Mouse (Mus musculus) activated CD4-positive, CD25-positive, alpha-beta regulatory T cell, adult 4 months (primary cell): ENCODE data around the gene Mrln. TPM values are rescaled to one million over a fixed set of nuclear protein-coding genes. Genes with fewer than 3 reads are reported as not detected.
A peak's percentile ranks its signal among the peaks of the same experiment; 100 is the strongest.

ENCODE experiments used
- ATAC-seq: one replicate; pipeline ENCODE4 v1.8.0; 2017
- polyA plus RNA-seq, 2 experiments: library from polyadenylated mRNA; unstranded; fragments of 100-300 nt; shearing (Covaris generic); gene quantifications; one replicate each; pipeline ENCODE4 v1.2.1; 2017

Mrln gene
- not detected for polyA plus RNA-seq

DNA sequence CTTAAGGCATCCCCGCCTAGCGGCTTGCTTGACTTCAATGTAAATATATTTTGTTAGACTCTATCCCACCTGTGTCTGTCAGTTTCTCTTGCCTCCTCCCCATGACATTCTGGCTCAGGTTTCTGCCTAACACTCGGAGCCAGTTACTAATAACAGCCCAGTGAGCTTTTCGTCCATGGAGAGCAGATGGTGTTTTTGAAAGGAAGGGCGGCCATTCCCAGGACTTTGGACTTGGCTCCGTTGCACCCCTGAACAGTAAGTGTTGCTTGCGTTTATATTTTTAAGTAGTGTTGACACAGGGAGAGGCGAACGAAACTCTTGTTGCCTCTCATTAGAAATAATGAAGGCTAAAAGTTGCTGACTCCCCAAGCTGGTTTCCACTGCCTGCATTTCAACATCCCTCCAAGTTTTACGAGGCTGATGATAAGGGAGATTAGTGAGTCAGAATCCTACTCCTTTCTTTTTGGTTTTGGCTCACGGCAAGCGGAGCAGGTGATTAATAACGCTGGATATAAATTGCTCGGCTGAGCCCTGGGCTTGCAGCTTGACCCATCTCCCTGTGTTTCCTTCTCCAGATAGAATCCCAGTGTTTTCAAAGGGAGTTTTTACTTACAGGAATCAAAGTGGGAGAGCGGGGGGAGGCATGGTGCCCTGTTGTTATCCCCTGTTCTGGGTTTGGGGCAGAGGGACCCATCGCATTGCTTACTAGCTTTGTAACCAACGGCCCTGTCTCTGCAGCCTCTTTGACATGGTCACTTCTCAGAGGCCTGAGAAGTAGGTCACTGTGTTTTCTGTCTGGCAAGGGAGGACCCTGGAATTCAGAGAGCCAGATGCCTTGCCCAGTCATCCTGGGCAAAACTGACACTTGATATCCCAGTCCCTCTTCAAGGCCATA, at the start of gene Mrln:
Gene Mrln (plus strand): TSS at position 160 of the 895 bp plus-strand sequence.
- ATAC-seq = no peak

- ATAC-seq = peak; percentile 65
Measured at GRCm38 (mm10) chr10:70156431-70157165, 47.9 kb upstream of the Mrln start.

DNA sequence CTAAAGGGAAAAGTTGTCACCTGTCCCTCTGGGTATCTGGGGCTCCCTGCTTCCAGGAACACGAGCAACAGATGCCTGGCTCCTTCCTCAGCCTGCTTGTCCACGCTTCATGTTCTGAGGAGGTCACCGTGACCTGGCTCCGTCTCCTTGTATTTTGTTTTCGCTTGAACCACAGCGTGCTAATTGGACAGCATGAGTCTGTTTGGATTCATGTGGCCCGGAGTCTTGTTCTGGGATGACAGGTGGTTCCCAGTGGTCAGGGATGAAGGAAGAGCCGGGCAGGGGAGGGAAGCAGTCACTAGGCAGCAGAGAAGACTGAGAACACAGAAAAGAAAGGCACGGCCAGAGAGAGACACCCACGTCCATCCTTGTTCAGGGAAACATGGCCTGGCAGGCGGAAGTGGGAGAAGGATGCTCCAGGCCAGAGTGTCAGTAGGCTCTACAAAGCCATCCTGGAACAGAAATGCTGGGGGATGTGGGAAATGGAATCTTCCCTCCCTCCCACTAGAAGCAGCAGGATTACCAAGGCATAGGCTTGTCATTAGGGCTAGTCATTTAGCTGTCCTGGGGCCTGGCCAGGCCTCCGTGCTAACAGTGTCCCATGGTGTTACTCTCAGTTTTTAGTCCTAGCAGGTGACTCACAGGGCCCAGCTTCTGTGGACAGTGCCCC, 44.7 kb upstream of the Mrln start:
- no peak for ATAC-seq

DNA sequence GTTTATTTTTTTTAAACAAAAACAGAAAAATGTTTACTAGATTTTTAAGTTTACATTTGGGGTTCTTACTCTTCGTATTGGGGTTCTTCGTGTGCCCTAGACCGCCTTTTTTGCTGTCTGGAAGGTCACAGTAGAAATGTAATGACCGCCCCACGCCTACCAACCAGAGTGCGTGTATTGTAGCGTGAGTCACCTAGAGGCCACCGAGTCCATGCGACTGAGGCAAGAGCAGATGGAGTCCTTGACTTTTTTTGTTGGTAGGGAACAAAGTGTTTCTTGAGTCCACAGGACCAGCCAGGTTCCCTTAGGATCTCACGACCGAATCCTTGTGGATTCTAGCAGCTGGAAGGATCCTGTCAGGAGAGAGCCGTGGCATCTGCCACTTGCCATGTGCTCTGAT, 43.7 kb upstream of the Mrln start:
- ATAC-seq = no peak

DNA sequence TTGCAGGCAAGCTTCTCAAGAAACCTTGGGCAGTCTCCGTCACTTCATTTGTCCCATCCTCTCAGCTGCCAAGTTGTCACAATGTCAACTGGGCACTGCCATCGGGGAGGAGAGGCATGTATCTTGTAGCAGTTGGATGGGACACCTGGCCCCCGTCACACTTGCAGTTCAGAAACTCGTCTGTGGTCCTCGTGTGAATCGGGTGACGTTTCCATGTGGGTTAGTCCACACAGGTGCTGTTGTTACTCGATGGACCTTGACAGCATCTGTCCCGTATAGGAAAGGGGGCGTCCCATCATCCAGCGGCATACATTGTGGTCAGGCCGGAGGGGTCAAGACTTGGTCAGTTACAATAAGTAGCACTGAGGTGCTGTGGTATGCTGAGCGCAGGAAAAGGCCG, 43.0 kb upstream of the Mrln start:
- no peak for ATAC-seq

DNA sequence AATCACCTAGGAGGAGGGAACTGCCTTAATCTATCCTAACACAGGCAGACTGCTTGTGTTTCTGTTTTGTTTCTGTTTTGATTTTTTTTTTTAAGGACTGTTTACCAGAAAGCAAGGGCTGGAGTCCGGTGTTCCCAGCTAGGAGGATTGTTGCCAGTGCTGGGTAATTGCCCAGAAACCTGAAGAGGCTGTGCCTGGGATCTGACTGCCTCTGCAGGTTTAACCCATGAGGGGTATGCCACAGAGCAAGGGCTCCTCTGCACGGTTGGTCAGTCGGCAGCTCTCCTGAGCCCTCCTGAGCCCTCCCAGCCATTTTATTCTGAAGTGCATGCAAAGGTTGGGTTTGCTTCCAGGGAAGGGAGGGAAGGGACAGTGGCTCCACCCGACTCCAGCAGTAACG, 40.8 kb upstream of the Mrln start:
- ATAC-seq = no peak

- ATAC-seq = no peak
Measured at GRCm38 (mm10) chr10:70165877-70166276, 38.6 kb upstream of the Mrln start.

- no peak for ATAC-seq
Measured at GRCm38 (mm10) chr10:70166427-70166826, 38.0 kb upstream of the Mrln start.

DNA sequence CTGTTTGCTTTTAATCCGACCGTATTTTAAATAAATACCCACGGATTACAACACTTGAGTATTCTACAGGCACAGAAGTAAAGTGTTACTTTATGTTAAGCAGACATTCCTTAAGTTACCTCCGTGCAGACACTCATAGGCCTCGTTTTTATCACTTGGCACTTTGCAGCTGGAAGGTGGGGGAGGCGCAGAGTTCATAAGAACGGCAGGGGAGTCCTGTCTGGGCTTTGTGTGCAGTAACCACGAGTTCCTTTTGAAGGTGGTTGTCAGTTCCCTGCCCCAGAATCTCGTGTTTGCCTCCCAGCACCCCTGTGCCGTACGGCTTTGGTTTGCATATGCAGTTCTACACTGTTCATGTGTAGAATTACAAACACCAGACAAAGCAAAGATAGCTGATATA, 36.8 kb upstream of the Mrln start:
- no peak for ATAC-seq

GRCm38 (mm10) chr10:70168396-70168795, 36.1 kb upstream of the Mrln start:
- ATAC-seq = no peak

GRCm38 (mm10) chr10:70169044-70169443, 35.4 kb upstream of the Mrln start:
- ATAC-seq = no peak

DNA sequence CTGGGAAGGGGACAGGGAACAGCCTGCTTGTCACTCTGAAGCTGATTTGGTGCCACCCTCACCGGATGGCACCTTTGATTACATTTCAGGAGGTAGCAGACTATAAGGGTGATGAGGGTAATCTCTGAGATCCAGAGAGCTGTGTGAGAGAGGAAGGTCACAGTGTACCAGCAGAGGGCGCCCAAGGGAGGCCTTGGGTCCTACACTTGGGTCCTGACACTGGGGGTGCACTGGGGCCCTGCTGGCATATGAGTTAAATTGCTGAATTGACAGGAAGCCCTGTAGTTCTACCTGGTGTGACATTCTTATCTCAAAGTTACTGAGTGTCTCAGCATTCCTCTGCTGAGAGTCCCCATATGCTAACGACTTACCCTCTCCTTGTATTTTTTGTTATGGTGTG, 31.1 kb upstream of the Mrln start:
- ATAC-seq = peak; percentile 70

DNA sequence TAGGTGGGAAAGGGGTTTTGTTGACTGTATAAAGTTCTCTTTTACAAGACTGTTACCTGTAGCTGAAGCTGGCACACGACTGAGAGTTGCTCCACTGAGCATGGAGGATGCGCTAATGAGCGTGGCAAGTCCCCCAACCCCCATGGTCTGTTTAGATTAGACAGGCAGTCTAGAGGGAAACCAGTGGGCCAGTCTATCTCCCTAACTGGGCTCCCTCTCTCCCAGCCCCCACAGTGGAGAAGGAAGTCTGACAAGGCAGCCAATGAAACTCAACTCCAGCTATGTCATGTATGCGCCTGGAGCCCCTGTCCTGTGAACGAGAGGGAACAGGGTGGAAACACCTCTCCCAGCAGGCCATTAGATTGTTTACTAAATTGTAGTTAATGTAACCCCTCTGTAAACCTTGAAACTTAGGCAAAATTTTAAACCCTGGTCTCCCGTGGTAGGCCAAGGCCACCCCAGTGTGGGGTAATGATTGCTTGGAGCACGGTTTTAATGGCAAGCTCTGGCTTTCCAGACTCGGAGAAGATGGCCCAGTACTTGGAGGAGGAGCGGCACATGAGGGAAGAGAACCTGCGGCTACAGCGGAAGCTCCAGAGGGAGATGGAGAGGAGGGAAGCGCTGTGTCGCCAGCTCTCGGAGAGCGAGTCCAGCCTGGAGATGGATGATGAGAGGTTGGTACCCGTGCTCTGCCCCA, 29.8 kb upstream of the Mrln start:
- ATAC-seq = no peak

GRCm38 (mm10) chr10:70180727-70181126, 23.7 kb upstream of the Mrln start:
- peak; percentile 89 for ATAC-seq

- peak; percentile 49 for ATAC-seq
Measured at GRCm38 (mm10) chr10:70181279-70181972, 23.0 kb upstream of the Mrln start.

GRCm38 (mm10) chr10:70183210-70184080, 21.0 kb upstream of the Mrln start:
- ATAC-seq = no peak

DNA sequence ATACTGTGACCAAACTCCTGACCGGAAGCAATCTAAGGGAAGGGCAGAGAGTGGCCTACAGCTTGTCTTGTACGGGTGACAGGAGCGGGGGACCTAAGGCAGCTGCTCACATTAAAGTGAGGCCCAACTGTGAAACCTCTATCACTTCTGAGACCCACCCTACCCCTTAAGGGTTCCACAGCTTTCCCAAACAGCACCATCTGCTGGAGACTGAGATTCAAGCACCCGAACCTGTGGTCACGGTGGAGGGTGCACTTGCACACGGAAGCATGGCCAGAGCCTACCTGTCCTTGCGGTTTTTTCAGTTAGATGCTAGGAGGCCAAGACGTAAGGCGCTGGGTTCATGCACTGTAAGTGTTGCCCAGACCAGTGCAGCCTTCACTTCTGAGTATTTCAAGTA, 18.3 kb upstream of the Mrln start:
- ATAC-seq = no peak

- no peak for ATAC-seq
Measured at GRCm38 (mm10) chr10:70186586-70186985, 17.9 kb upstream of the Mrln start.

DNA sequence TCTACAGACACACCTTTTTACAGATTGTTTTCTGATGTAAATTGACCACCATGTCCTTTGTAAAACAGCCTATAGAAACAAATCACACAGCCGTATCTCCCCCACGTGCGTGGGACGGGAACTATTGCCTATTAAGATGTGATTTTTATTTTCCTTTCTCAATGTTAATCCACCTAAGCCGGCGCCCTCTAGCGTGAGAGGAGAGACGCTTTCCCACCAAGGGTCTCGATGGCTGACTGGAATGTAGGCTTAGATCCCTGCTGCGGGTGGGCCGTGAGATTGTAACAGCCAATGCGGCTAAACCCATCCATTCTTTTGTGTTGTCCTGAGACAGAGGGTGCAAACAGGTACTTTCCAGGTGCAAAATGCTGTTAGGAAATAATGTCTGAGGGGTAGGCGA, 14.6 kb upstream of the Mrln start:
- ATAC-seq = no peak

GRCm38 (mm10) chr10:70194283-70194682, 10.2 kb upstream of the Mrln start:
- ATAC-seq = no peak

DNA sequence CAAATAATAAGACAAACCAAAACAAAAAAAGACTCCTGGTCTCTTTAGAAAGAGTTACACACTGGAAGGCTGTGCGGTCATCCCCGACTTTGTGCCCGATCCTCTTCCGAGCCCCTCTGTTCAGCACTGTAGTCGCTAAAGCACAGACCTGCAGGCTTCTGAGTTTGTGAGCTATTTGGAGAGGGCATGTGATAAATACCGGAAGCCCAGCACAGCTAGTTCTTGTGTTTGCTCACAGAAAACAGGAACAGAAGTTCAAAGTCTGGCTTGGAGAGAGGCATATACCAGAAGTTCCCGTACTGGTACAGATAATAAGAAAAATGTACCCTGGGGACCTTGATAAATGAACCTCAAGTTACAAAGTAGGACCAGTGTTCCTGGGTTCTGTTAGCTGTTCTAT, 9.2 kb upstream of the Mrln start:
- ATAC-seq = no peak
